Mouse (Mus musculus): Measurements from ENCODE around the gene Tmem50a. TPM values are rescaled to one million over a fixed set of nuclear protein-coding genes. Genes with fewer than 3 reads are reported as not detected.
A peak's percentile ranks its signal among the peaks of the same experiment; 100 is the strongest.

The Tmem50a gene
- polyA plus RNA-seq, 1 experiment from 2014 or later, result 79.1 TPM

DNA sequence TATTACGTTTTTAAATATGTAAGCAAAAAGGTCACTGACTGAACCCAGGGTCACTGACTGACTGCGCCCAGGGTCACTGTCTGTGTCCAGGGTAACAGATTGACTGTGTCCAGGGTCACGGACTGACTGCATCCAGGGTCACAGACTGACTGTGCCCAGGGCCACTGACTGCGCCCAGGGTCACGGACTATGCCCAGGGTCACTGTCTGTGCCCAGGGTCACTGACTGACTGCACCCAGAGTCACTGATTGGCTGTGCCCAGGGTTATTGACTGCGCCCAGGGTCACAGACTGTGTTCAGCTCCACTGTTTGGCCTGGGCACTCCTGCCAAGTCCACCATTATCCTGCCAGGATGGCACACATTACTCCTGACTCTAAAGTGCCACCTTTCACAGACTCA lies 17.6 kb downstream of the Tmem50a start:
- Histone ChIP-seq H3K4me2 (ENCODE audit: low read depth, low read length) (no peak overlapping the region), H3K4me3 (ENCODE audit: low read depth, low read length) (no peak overlapping the region), H3K36me3 (ENCODE audit: control insufficient read depth, insufficient read depth) (peaks cover 82% of the 10 kb centered on the region), H3K9me3 (replicated peaks; ENCODE audit: control insufficient read depth, low read length) (no peaks in the 10 kb centered on the region), H3K4me1 (ENCODE audit: control insufficient read depth, low read depth, low read length) (no peaks in the 10 kb centered on the region), H3K9ac (ENCODE audit: low read depth, low read length) (no peak overlapping the region), H3K27me3 (ENCODE audit: control insufficient read depth, insufficient read depth, low read depth, low read length) (no peaks in the 10 kb centered on the region), H3K27ac (ENCODE audit: low read length) (no peak overlapping the region)
- 88% methylated on average over 6 of the region's 6 CpGs for WGBS (ENCODE audit: insufficient replicate concordance)
- no peak for ATAC-seq (ENCODE audit: low read depth)

DNA sequence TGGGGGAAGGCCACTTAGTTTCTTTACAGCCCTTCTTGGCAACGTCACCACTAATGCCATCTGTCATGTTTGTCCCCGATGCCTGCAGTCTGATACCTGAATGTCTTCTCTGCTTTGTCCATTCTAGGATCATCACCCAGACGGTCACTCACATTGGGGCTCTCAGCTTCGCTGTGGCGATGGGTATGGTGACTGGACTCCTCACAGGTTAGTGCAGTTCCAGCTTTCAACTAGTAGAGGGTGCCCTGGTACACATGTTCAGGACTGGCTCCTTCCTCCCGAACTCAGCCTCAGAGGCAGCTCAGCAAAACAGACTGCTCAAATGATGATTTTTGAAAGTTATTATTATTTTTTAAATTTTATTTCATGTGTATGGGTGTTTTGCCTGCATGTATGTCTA lies 22.7 kb downstream of the Tmem50a start:
- no peak overlapping the region for H3K9ac ChIP-seq (ENCODE audit: low read depth, low read length)
- H3K4me1 ChIP-seq (ENCODE audit: control insufficient read depth, low read depth, low read length), result no peaks in the 10 kb centered on the region
- peaks cover 91% of the 10 kb centered on the region for H3K36me3 ChIP-seq (ENCODE audit: control insufficient read depth, insufficient read depth)
- no peak overlapping the region for H3K4me3 ChIP-seq (ENCODE audit: low read depth, low read length)
- no peak overlapping the region for H3K4me2 ChIP-seq (ENCODE audit: low read depth, low read length)
- WGBS (ENCODE audit: insufficient replicate concordance), result 76% methylated on average over 6 of the region's 6 CpGs
- H3K27me3 ChIP-seq (ENCODE audit: control insufficient read depth, insufficient read depth, low read depth, low read length), result no peaks in the 10 kb centered on the region
- H3K9me3 ChIP-seq (replicated peaks; ENCODE audit: control insufficient read depth, low read length), result no peaks in the 10 kb centered on the region
- ATAC-seq (ENCODE audit: low read depth), result no peak
- no peak overlapping the region for H3K27ac ChIP-seq (ENCODE audit: low read length)

- Histone ChIP-seq H3K4me3 (ENCODE audit: low read depth, low read length) (no peak overlapping the region), H3K27me3 (ENCODE audit: control insufficient read depth, insufficient read depth, low read depth, low read length) (no peaks in the 10 kb centered on the region), H3K9me3 (replicated peaks; ENCODE audit: control insufficient read depth, low read length) (no peaks in the 10 kb centered on the region), H3K4me2 (ENCODE audit: low read depth, low read length) (no peak overlapping the region), H3K9ac (ENCODE audit: low read depth, low read length) (no peak overlapping the region), H3K36me3 (ENCODE audit: control insufficient read depth, insufficient read depth) (peaks cover 89% of the 10 kb centered on the region), H3K27ac (ENCODE audit: low read length) (no peak overlapping the region), H3K4me1 (ENCODE audit: control insufficient read depth, low read depth, low read length) (peaks cover 6% of the 10 kb centered on the region)
- 89% methylated on average over 4 of the region's 4 CpGs for WGBS (ENCODE audit: insufficient replicate concordance)
- no peak for ATAC-seq (ENCODE audit: low read depth)
Observed at GRCm38 (mm10) chr4:134884364-134884763, 30.5 kb downstream of the Tmem50a start.

- WGBS (ENCODE audit: insufficient replicate concordance), result 82% methylated on average over 10 of the region's 10 CpGs
Observed at GRCm38 (mm10) chr4:134883808-134884207, 31.0 kb downstream of the Tmem50a start.

GRCm38 (mm10) chr4:134883266-134883665 lies 31.6 kb downstream of the Tmem50a start:
- no peaks in the 10 kb centered on the region for H3K27me3 ChIP-seq (ENCODE audit: control insufficient read depth, insufficient read depth, low read depth, low read length)
- peak; percentile 32; the same call in 1 of the 2 replicates for ATAC-seq (ENCODE audit: low read depth)
- H3K4me1 ChIP-seq (ENCODE audit: control insufficient read depth, low read depth, low read length), result peaks cover 15% of the 10 kb centered on the region
- no peak overlapping the region for H3K4me3 ChIP-seq (ENCODE audit: low read depth, low read length)
- 28% methylated on average over 7 of the region's 7 CpGs for WGBS (ENCODE audit: insufficient replicate concordance)
- H3K27ac ChIP-seq (ENCODE audit: low read length), result no peak overlapping the region
- peaks cover 89% of the 10 kb centered on the region for H3K36me3 ChIP-seq (ENCODE audit: control insufficient read depth, insufficient read depth)
- no peaks in the 10 kb centered on the region for H3K9me3 ChIP-seq (replicated peaks; ENCODE audit: control insufficient read depth, low read length)
- no peak overlapping the region for H3K9ac ChIP-seq (ENCODE audit: low read depth, low read length)
- H3K4me2 ChIP-seq (ENCODE audit: low read depth, low read length), result no peak overlapping the region

More at GRCm38 (mm10) chr4:134883808-134884207, 31.0 kb downstream of the Tmem50a start:
- no peak for ATAC-seq (ENCODE audit: low read depth)
- H3K9me3 ChIP-seq (replicated peaks; ENCODE audit: control insufficient read depth, low read length), result no peaks in the 10 kb centered on the region
- peaks cover 12% of the 10 kb centered on the region for H3K4me1 ChIP-seq (ENCODE audit: control insufficient read depth, low read depth, low read length)
- H3K27me3 ChIP-seq (ENCODE audit: control insufficient read depth, insufficient read depth, low read depth, low read length), result no peaks in the 10 kb centered on the region
- H3K4me3 ChIP-seq (ENCODE audit: low read depth, low read length), result no peak overlapping the region
- H3K27ac ChIP-seq (ENCODE audit: low read length), result no peak overlapping the region
- H3K36me3 ChIP-seq (ENCODE audit: control insufficient read depth, insufficient read depth), result peaks cover 89% of the 10 kb centered on the region
- H3K9ac ChIP-seq (ENCODE audit: low read depth, low read length), result no peak overlapping the region
- no peak overlapping the region for H3K4me2 ChIP-seq (ENCODE audit: low read depth, low read length)

DNA sequence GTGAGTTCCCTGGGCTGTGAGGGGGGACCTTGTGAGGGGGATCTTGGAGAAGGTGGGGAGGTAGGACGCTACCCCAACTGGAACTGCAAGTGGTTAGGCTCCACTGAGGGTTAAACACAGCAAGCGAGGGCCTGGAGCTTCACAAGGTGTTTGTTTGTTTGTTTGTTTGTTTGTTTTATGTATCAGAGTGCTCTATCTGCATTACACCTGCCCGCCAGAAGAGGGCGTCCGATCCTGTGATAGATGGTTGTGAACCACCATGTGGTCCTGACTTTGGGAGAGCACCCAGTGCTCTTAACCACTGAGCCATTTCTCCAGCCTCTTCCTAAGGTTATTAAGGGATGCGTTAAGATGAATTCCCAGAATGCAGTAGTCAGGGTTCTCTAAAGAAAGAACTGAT lies 34.8 kb downstream of the Tmem50a start:
- peaks cover 20% of the 10 kb centered on the region for H3K4me1 ChIP-seq (ENCODE audit: control insufficient read depth, low read depth, low read length)
- no peaks in the 10 kb centered on the region for H3K9me3 ChIP-seq (replicated peaks; ENCODE audit: control insufficient read depth, low read length)
- peaks cover 92% of the 10 kb centered on the region for H3K36me3 ChIP-seq (ENCODE audit: control insufficient read depth, insufficient read depth)
- no peak overlapping the region for H3K9ac ChIP-seq (ENCODE audit: low read depth, low read length)
- H3K4me3 ChIP-seq (ENCODE audit: low read depth, low read length), result no peak overlapping the region; the same call in 1 of the 2 replicates
- H3K27ac ChIP-seq (ENCODE audit: low read length), result peak overlapping the region; percentile 5; the same call in 1 of the 2 replicates
- no peak for ATAC-seq (ENCODE audit: low read depth)
- no peaks in the 10 kb centered on the region for H3K27me3 ChIP-seq (ENCODE audit: control insufficient read depth, insufficient read depth, low read depth, low read length)
- peak overlapping the region; percentile 64; the same call in 1 of the 2 replicates for H3K4me2 ChIP-seq (ENCODE audit: low read depth, low read length)
- 50% methylated on average over 6 of the region's 6 CpGs for WGBS (ENCODE audit: insufficient replicate concordance)

DNA sequence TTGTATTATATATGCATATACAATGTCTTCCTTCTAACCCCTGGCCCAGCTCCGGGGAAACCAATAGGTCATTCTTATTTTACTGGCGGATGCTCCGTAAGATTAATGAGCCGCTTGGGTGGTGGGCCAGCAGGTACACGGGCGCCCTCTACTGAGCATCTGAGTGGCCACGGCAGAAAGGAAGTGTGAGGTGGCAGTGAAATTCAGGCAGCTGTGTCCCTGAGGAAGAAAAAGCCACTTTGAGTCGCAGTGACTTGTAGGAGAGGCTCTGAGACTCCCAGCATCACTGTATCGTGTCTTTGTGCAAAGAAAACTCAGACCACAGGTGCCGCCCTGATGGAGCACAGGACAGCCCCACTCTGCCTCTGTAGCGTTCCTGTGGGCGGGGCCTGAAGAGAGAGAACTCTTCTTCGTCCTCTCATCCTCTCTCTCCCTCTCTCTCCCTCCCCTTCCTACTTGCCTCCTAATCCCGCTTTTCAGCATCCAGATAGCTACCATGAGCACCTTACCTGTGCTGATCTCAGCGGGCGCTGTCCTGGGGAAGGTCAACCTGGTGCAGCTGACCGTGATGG lies 35.3 kb downstream of the Tmem50a start:
- H3K4me1 ChIP-seq (ENCODE audit: control insufficient read depth, low read depth, low read length), result peaks cover 20% of the 10 kb centered on the region
- peak overlapping the region; percentile 64 for H3K4me2 ChIP-seq (ENCODE audit: low read depth, low read length)
- no peak for ATAC-seq (ENCODE audit: low read depth)
- H3K4me3 ChIP-seq (ENCODE audit: low read depth, low read length), result peak overlapping the region; percentile 34
- peak overlapping the region; percentile 5; the same call in 1 of the 2 replicates for H3K27ac ChIP-seq (ENCODE audit: low read length)
- H3K27me3 ChIP-seq (ENCODE audit: control insufficient read depth, insufficient read depth, low read depth, low read length), result no peaks in the 10 kb centered on the region
- no peak overlapping the region for H3K9ac ChIP-seq (ENCODE audit: low read depth, low read length)
- H3K9me3 ChIP-seq (replicated peaks; ENCODE audit: control insufficient read depth, low read length), result no peaks in the 10 kb centered on the region
- 9% methylated on average over 17 of the region's 17 CpGs for WGBS (ENCODE audit: insufficient replicate concordance)
- peaks cover 91% of the 10 kb centered on the region for H3K36me3 ChIP-seq (ENCODE audit: control insufficient read depth, insufficient read depth)

- H3K4me2 ChIP-seq (ENCODE audit: low read depth, low read length), result no peak overlapping the region
- no peak overlapping the region for H3K9ac ChIP-seq (ENCODE audit: low read depth, low read length)
- H3K36me3 ChIP-seq (ENCODE audit: control insufficient read depth, insufficient read depth), result peaks cover 76% of the 10 kb centered on the region
- 85% methylated on average over 9 of the region's 9 CpGs for WGBS (ENCODE audit: insufficient replicate concordance)
- H3K27ac ChIP-seq (ENCODE audit: low read length), result no peak overlapping the region
- no peaks in the 10 kb centered on the region for H3K9me3 ChIP-seq (replicated peaks; ENCODE audit: control insufficient read depth, low read length)
- H3K4me1 ChIP-seq (ENCODE audit: control insufficient read depth, low read depth, low read length), result peaks cover 32% of the 10 kb centered on the region
- no peak for ATAC-seq (ENCODE audit: low read depth)
- no peaks in the 10 kb centered on the region for H3K27me3 ChIP-seq (ENCODE audit: control insufficient read depth, insufficient read depth, low read depth, low read length)
- no peak overlapping the region for H3K4me3 ChIP-seq (ENCODE audit: low read depth, low read length)
Observed at GRCm38 (mm10) chr4:134876171-134876570, 38.7 kb downstream of the Tmem50a start.

GRCm38 (mm10) chr4:134871950-134872349 lies 42.9 kb downstream of the Tmem50a start:
- peaks cover 42% of the 10 kb centered on the region for H3K36me3 ChIP-seq (ENCODE audit: control insufficient read depth, insufficient read depth)
- H3K9me3 ChIP-seq (replicated peaks; ENCODE audit: control insufficient read depth, low read length), result no peaks in the 10 kb centered on the region
- no peaks in the 10 kb centered on the region for H3K27me3 ChIP-seq (ENCODE audit: control insufficient read depth, insufficient read depth, low read depth, low read length)
- peak overlapping the region; percentile 5; the same call in 1 of the 2 replicates for H3K4me3 ChIP-seq (ENCODE audit: low read depth, low read length)
- H3K9ac ChIP-seq (ENCODE audit: low read depth, low read length), result peak overlapping the region; percentile 39; the same call in 1 of the 2 replicates
- H3K4me2 ChIP-seq (ENCODE audit: low read depth, low read length), result peak overlapping the region; percentile 33
- peak overlapping the region; percentile 77 for H3K27ac ChIP-seq (ENCODE audit: low read length)
- H3K4me1 ChIP-seq (ENCODE audit: control insufficient read depth, low read depth, low read length), result peaks cover 31% of the 10 kb centered on the region
- ATAC-seq (ENCODE audit: low read depth), result no peak
- 73% methylated on average over 2 of the region's 2 CpGs for WGBS (ENCODE audit: insufficient replicate concordance)
